Mouse (Mus musculus) adrenal gland (tissue): Measurements from ENCODE around the gene Eml2.
"Not testable (repeated sequence)": the region's sequence is repeated elsewhere in the genome, so short reads cannot be mapped to it uniquely, and the experiment has no call there.

Experiments
- intact Hi-C: fragments of 180-260 bp; cut with DNase I; formaldehyde crosslinking; loops from one replicate; pipeline ENCODE4 v1.15.1; 2025
- long read RNA-seq, 2 experiments: library from polyadenylated mRNA; unstranded; transcript quantifications; one replicate each; pipeline ENCODE4 v2.0.0; 2020; ENCODE audit warnings: borderline replicate concordance in 1 of 2; ENCODE audit not compliant: insufficient replicate concordance in 1 of 2

Eml2 gene
- long read RNA-seq, experiment 1, result 0 reads
- long read RNA-seq, experiment 2, partial matches to known transcripts, result 1 of 1 reads
- long read RNA-seq, experiment 2, other reads (novel, unspliced or antisense), result 0 of 1 reads

DNA sequence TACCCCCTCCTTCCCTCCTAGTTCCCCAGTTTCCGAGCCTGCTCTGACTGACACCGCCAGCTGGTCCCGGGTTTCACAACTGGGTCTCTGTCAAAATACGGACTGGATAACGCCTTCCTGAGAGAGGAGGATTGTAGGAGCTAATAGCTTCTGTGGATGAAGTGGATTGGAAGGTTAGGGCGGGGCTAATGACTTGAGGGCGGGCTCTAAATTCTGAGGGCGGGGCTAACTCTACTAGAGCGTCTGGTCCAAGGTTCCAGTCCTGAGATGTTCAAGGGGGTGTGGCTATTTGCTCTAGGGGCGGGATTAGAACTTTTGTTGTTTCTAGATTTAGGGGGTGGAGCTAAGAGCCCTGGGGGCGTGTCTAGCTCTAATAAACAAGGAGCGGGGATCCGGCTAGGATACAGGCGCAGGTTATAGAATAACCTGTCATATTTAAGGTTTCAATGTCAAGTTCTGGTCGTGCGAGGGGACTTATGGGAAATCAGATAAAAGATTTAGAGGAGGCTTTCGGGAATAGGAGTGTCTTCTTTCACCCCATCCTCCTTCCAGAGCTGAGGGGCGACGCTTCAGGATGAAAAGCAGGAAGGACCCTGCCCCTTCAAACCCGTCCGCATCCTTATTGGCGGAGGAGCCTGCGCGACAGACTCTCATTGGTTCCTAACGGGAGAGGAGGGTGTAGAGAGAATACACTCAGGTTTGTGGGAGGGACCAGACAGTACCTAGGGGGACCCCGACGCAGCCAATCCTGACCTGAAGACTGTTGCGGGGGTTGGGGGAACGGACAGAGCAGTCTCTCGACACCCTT is at the start of gene Eml2:
Eml2 (plus strand) TSS at position 714 of the 808 bp plus-strand sequence.
- intact Hi-C loops, result loop anchor here (5.0 kb wide), 1 partner anchor 36 kb away; the partner anchor contains the start of gene Gpr4

DNA sequence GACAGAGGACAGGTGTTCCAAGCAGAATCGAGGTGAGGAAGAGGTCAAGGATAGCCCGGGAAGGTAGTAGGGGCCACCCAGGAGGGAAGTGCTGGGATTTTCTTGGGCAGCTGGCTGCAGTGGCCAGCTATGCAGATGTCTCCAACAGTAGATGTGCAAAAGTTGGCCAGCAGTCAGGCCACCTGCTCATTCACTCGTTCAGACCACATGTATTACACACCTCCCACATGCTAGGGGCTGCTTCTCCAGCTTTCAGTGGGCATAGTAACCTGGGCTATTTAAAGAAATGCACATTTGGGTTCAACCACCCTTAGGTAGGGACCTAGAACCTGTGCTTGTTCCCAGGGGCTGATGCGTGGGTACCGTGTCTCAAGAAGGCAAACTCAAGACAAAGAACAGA is 48.5 kb upstream of the Eml2 start:
- intact Hi-C loops, result no loop called here

DNA sequence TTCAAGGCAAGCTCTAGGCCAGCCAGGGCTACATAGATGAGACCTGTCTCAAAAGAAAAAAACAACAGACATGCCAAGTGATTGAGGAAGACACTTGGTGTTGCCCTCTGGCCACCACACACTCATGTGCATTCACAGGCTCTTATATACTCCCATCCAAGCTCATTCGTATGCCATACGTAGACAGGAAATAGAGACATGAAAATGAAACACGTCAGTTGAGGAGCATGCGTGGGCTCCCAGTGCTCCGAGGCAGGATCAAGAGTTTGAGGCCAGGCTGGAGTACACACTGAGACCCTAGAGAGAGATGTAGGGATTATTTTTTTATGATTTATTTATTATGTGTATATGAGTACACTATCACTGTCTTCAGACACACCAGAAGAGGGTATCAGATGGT is 46.8 kb upstream of the Eml2 start:
- intact Hi-C loops, result no loop called here

DNA sequence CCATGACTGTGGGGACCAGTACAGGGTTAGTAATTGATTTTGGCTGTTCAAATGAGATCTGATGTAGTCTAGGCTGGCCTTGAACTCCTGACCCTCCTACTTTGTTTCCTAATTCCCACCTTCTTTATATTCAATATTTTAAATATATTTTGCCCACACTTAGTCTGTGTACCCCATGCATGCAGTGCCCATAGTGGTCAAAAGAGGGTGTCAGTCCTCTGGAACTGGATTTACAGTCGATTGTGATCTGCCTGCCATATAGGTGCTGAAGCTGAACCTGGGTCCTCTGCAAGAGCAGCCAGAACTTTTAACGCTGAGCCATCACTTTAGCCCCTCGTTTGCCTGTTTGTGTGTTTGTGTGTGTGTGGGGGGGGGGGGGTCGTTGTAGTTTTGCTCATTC is 45.6 kb upstream of the Eml2 start:
- intact Hi-C loops, result no loop called here

DNA sequence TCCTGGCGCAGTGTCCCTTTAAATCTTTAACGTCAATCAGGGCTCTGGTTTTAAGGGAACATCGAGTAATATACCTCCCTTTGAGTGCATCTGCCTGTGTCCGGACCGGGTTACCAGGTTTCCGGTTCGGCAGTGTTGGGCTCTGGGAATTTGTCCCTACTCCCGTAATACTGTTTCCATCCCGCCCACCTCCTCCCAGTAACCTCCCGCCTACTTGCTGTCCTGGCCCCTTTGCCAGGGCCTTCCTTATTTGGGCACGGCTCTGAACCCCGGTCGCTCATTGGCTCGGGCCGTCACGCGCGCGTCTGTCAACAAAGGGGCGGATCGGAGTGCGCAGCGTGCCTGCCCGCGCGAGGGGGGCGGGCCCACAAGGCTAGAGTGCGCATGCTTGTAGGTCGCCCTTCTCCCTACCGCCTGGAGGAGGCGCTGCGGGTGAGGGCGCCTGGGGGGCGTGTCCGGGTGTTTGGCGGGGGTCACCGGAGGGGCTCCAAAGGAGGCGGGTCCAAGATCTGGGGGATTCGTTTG is 44.8 kb upstream of the Eml2 start:
- intact Hi-C loops, result no loop called here

DNA sequence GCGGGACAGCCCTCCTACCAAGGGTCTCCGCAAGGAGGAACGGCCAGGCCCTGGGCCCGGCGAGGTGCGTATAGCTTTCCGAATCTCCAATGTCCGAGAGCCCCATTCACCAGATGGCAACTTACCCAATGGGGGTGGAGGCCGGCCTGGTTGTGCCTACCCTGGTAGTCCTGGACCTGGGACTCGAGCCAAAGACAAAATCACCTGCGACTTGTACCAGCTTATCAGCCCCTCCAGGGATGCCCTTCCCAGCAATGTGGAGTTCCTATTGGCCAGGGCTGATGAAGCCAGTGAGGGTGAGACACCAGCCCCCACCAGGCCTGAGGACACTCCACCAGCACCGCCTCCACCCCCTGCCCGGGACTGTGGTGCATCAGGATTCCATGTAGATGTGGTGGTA is 40.1 kb upstream of the Eml2 start:
- intact Hi-C loops, result no loop called here

DNA sequence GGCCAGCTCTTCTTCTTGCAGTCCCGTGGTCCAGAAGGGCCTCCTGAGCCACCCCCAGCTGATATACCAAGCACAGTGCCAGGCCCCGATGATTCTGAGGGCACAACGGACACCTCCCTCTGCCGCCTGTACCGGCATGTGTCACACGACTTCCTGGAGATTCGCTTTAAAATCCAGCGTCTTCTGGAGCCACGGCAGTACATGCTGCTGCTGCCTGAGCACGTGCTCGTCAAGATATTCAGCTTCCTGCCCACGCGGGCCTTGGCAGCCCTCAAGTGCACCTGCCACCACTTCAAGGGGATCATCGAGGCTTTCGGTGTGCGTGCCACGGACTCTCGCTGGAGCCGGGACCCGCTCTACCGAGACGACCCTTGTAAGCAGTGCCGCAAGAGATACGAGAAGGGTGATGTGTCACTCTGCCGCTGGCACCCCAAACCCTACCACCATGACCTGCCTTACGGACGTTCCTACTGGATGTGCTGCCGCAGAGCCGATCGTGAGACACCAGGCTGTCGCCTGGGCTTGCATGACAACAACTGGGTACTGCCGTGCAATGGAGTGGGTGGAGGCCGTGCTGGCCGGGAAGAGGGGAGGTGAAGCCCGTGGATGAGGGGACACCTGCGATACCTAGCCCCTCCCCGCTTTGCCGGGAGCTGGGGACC is 39.4 kb upstream of the Eml2 start:
- intact Hi-C loops, result no loop called here

DNA sequence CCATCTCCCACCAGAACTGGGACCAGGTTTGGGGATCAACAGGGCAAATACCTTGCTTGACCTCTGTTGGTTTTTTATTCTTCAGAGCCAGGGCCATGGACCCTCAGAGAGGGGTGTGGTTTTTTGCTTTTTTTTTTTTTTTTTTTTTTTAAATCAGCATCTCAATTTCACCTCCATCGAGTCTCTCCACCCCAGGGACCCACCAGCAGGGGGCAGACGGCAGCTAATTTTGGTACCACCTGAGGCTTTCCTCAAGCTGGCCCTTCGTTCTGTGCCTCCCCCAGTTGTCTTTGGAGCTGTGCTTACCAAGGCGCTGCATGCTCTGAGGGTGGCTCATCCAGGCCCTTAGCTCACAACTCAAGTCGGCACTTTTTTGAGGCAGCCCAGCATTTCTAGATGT is 38.8 kb upstream of the Eml2 start:
- intact Hi-C loops, result no loop called here

DNA sequence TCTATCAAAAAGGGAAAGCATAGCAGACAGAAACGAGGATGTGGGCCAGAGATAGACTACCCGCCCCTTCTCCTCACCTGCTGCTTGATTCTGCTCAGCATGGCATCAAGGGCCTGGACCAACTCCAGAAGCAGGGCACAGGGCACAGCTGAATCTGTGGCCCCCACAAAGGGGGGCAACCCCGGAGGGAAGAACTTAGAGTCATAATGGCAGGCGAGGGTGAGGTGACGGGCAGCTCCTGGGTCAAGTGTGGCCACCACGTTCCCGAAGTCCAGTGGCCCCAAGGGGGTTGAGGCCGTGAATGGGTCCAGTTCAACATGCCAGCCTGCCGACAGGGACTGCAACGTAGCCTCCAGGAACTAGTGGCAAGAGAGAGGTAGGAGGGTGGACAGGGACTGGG is 29.4 kb upstream of the Eml2 start:
- intact Hi-C loops, result no loop called here

DNA sequence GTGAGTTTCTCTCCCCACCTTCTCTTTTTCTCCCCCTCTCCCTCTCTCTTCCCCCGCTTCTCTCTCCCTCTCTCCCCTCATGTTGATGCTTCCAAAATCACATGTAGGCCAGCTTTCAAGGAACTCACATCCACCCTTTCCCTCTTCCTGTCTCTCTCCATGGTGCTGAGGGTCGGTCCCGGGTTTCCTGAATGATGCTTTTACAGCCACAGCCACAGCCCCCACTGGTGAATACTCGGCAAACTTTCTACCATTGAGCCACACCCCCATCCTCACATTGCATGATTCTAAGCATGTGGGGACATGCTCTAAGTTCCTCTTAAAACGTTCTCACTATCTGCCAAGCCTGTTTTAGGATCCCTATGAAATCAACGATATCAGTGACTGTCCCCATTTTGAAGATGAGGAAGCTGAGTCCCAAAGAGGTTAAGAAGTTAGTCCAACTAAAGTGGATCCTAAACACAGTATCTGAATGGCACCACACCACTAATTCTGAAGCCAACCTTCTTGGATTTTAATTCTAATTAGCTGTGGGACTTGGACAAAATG is 28.6 kb upstream of the Eml2 start:
- intact Hi-C loops, result no loop called here

DNA sequence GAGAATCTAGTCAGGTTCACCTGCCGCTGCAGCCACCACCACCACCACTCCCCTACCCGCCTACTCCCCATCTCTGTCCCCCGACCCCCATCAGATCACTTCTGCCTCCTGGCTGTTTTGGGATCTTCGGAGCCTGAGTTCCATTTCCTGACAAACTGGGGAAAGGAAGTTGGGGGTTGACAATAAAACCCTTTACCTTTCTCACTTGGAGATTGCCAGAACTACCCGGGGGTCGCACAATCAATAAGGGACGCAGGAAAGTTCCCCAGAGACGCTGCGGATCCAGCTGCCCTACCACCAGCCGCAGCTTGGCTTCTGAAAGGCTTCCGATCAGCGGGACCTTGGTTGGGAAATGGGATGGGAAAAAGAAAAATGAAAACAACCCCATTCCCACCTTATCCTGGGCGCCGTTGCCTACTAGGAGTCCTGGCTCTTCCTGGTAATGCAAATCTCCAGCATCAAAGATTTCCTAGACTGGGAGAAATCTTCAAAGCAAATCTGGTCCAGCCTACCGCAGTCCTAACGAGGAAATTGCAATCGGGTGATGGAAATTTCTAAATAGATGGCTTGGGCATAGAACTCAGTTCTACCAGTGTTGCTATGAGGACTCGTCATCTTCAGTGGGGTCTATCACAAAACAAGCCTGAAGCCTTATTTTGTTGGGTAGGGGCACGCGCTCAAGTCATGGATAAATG is 27.9 kb upstream of the Eml2 start:
- intact Hi-C loops, result no loop called here

DNA sequence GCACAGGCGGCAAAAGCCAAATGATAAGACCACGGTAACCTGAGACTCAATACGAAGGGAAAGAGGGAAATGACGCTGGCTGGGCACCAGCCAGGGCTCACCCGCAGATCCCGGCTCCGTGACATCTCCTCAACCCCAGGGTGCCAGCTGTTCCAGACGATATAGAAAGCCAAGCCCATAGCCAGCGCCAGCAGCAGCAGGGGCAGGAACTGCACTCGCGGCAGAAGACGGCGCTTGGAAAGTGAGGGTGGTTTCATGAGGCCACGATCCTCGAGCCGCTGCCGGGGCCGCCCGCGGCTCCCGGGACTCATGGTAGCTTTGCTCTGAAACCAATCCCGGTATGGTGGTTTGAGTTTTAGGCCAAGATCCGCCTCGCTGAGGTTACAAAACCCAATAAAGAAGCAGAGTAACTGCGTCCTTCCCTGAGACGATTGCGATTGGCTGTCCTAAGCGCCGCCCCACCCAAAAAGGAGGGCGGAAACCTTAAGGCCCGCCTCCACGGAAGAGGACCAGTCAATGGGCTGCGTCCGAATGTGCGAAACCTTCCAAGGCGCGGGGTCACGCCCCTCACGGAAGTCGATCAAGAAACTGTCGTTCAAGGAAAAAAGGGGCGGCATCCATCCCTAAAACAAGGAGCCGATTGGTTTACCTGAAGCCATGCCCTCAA is 27.2 kb upstream of the Eml2 start, which contains the start of gene Qpctl:
Qpctl (minus strand) TSS at position 417 of the 667 bp plus-strand sequence.
- intact Hi-C loops, result no loop called here

DNA sequence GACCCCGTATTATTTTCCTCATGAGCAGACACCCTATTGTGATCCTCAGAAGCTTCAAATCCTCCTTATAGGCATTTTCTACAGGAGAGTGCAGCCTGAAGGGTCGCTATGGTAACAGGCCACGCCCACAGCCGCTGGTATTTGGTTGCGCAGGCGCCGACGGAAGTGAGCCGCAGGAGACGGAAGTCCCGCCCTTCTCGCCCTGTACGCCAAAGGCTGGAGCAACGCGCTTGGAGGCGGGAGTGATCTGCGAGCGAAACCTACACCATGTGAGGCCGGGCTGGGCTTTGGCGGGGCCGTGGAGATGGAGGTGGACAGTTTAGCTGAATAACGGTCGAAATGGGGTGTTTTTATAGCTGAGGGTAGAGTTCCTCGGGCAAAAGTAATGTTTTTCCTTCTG is 26.6 kb upstream of the Eml2 start, which contains the start of gene Snrpd2:
Snrpd2 (plus strand) TSS at position 97 of the 400 bp plus-strand sequence.
- intact Hi-C loops, result no loop called here

DNA sequence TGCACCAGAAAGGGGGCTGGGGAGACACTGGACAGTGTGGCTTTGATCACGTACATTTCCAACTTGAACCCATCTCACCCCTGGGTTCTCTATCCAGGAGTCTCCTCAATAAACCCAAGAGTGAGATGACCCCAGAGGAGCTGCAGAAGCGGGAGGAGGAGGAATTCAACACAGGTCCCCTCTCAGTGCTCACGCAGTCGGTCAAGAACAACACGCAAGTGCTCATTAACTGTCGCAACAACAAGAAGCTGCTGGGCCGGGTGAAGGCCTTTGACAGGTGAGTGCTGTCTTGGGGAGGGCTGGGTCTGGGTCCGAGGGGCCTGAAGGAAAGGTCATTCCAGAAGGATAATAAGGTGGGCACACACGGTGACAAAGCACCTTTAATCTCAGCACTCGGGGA is 25.1 kb upstream of the Eml2 start:
- intact Hi-C loops, result not testable (repeated sequence)

DNA sequence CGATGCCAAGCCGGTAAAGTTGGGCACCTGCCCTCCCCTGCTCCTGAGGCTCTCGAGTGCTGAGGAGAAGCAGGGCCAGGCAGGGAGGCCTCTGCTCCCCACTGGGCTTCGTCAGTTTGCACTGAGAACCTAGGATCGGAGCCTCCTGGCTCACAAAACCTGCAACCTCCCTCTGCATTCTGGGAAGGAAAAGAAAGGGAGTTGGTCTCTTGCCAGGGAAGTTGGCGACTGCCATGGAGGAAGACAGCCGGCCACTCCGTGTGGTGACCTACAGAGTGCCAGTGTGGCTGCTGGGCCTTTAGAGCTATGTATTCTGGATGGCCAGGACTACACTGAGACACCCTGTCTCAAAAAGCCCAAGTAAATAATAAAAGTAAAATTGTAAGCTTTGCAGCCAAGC is 21.4 kb upstream of the Eml2 start:
- intact Hi-C loops, result no loop called here

DNA sequence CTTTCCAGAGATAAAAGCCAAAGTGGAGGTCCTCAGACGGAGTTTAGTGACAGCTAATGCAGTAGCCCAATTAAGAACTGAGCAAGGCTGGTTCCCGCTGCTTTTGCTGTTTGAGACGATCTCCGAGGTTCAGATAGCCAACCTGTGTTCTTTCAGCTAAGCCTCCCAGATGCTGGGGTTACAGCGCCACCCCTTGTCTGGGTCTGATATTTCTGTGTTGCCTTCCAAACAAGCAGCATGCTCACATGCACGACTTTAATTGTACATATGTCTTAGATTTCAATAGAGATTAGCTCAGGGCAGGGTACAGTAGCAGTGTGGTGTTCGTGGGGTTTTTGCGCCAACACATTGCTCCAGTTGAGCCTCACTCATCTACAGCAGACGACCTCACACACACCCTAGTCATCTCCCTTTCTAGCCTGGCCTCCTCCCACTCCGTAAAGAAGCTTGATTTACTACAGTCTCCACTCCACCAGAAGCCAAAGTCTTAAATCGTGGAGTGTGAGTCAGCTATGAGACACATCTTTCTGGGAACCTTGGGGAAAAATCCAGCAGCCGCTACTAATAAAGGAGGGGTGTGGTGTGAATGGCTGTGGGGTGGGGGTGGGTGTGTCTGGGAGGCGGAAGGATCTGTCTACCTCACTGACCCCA is 20.3 kb upstream of the Eml2 start:
- intact Hi-C loops, result no loop called here

DNA sequence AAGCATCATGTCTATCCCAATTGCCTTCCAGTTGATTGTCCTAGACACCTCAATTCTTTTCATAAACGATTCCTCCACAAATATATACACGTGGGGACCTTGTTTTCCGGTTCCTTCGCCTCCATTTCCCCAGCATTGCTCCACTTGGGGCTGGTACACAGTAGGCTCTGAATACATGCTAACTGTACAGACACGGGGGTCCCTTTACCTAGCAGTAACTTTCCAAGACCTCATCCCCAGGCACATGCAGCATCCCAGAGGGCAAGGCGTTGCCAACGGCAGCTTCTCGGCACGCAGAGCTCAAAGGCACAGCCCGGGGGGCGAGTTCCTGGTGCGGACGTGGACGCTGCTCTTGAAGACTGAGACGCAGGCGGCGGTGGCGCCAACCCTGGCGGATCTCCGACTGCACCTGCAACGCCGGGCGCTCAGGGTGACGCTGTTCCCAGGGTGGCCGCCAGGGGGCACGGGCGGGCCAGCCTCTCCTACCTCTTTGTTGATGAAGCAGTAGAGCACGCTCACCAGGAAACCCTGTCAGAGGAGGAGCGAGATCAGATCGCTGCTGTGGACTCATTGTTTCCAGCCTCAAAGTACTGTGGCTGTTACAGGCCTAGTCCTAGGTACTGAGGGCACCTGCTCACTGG is 18.9 kb upstream of the Eml2 start:
- intact Hi-C loops, result no loop called here

DNA sequence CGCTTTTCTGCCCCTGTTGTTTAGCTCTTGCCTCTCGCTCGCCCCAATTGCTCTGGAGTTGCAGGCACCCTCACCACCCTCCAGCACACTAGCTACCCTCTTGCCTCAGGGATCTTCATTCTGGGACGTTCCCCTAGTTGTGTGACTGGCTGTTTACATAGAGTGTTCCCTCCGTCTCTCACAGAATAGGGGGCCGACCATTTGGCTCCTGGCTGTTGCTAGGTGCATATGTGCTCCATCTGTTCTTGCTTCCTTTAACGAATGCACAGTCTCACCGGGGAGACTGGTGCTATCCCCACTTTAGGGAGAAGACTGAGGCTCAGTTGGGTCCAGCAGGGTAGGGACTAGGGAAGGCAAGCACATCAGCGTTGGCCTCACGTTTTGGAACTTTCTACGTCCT is 17.6 kb upstream of the Eml2 start:
- intact Hi-C loops, result loop anchor here (1.0 kb wide), 1 partner anchor 15 kb away; no protein-coding TSS in a partner anchor

DNA sequence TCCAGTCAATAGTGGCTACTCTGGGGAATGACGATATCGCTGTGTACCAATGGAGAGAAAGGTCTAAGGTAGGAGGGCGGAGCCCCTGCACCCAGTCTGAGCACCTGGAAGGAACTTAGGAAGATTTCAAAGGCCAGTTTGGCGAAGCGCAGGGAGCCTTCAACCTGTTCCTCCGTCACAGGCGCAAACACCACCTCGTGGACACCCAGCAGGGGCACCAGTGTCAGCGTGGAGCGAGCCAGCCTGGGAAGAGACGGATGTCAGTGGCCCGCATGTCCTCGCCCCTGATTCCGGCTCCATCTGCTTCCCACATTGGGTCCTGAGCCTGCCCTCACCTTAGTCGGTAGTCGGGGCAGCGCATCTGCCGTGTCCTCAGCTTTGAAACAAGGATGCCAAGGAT is 16.8 kb upstream of the Eml2 start:
- intact Hi-C loops, result no loop called here

DNA sequence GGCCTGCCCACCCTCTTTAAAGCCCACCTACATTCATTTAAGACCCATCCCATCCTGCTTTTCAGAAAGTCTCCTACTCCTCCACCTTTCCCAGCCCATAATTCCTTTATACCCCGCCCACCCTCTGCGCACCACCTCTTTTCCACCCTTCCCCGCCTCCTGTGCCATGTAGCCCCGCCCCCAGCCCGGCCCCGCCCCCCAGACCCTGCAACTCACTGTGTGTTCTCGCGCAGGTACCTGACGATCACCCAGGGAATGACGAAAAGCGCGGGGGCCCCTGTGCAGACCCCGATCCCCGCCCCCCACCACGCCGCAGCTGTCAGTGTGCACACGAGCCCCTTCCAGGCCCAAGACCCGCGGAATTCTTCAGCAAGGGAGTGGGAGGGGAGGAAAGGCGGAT is 16.1 kb upstream of the Eml2 start:
- intact Hi-C loops, result no loop called here
